Mouse (Mus musculus): Measurements from ENCODE around the gene Psmb8.
A peak's percentile ranks its signal among the peaks of the same experiment; 100 is the strongest.

Gene Psmb8

GRCm38 (mm10) chr17:34192852-34193251, 4.7 kb upstream of the Psmb8 start:
- peak; percentile 47 to 58 for DNase-seq (ENCODE audit: low spot score in 2 of 2)

DNA sequence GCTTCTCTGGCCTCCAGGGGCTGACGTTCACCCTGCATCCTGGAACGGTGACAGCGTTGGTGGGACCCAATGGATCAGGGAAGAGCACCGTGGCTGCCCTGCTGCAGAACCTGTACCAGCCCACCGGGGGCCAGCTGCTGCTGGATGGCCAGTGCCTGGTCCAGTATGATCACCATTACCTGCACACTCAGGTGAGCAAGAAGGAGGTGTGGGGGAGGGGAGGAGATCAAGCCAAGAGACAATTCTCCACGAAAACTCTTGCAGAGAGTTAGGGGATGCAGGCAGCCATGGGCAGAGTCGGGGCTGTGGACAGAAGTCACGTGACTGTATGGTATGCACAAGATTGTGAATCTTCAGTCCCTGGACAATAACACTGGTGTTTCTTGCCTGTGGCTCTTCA, 4.1 kb upstream of the Psmb8 start:
- no peak for DNase-seq (ENCODE audit: low spot score in 2 of 2)

GRCm38 (mm10) chr17:34194723-34195122, 2.8 kb upstream of the Psmb8 start:
- no peak for DNase-seq (ENCODE audit: low spot score in 2 of 2)

DNA sequence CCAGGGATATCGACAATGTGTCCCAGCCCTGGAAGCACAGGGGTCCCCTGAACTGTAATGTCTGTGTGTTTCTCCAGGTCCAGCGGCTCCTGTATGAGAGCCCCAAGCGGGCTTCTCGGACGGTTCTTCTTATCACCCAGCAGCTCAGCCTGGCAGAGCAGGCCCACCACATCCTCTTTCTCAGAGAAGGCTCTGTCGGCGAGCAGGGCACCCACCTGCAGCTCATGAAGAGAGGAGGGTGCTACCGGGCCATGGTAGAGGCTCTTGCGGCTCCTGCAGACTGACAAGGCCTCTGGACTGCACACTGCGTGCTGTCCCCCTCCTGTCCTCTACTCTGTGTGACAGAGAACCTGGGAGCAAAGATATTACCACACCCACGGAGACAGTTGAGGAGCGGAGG, 1.0 kb upstream of the Psmb8 start:
- no peak for DNase-seq (ENCODE audit: low spot score in 2 of 2)

GRCm38 (mm10) chr17:34197904-34198520, 491 bp downstream of the Psmb8 start:
- DNase-seq (ENCODE audit: low spot score in 2 of 2) = peak; percentile 36 to 61

GRCm38 (mm10) chr17:34198521-34198912, 996 bp downstream of the Psmb8 start:
- DNase-seq (ENCODE audit: low spot score in 2 of 2) = no peak

- no peak for DNase-seq (ENCODE audit: low spot score in 2 of 2)
Observed at GRCm38 (mm10) chr17:34199050-34199619, 1.6 kb downstream of the Psmb8 start.

DNA sequence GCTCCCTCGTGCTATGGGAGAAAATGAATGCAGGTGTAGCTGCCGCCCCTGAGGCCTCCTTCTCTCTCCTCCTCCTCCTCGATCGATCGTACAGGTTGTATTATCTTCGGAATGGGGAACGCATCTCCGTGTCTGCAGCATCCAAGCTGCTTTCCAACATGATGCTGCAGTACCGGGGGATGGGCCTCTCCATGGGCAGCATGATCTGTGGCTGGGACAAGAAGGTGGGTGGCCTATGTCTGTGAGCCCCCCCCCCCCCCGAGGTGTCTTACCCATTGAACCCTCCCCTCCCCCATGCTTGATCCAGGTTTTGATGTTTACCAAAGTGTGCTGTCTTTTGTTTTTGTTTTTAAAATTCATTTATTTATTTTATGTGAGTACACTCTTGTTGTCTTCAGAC, 2.5 kb downstream of the Psmb8 start:
- no peak for DNase-seq (ENCODE audit: low spot score in 2 of 2)

- DNase-seq (ENCODE audit: low spot score in 2 of 2) = no peak
Observed at GRCm38 (mm10) chr17:34200772-34201505, 3.4 kb downstream of the Psmb8 start.

- DNase-seq (ENCODE audit: low spot score in 2 of 2) = no peak
Observed at GRCm38 (mm10) chr17:34201506-34202055, 4.1 kb downstream of the Psmb8 start.

- DNase-seq (ENCODE audit: low spot score in 2 of 2) = no peak
Observed at GRCm38 (mm10) chr17:34202760-34203442, 5.4 kb downstream of the Psmb8 start.

DNA sequence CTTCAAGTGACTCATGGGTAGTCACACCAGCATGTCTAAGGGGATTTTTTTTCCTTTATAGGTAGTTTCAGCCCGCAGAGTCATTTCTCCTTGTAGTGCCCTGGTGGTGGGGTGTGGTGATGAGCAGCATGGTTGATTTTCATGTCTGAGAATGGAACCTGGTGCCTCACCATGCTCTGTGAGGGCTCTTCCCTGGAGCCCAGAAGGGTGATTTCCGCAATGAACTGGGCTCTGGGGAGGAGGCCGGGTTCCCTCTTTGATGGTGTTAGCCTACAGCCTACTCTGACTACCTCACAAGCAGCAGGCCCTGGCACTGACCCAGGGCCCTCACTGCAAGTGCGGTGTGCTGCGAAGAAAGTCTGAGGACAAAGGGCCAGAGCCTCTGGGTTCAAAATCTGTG, 5.9 kb downstream of the Psmb8 start, which contains the start of gene Tap2:
Gene Tap2 (plus strand): TSS at position 84 of the 400 bp plus-strand sequence.
- no peak for DNase-seq (ENCODE audit: low spot score in 2 of 2)

GRCm38 (mm10) chr17:34204303-34205010, 6.9 kb downstream of the Psmb8 start:
- peak; percentile 88 to 89 for DNase-seq (ENCODE audit: low spot score in 2 of 2)

GRCm38 (mm10) chr17:34205021-34205745, 7.7 kb downstream of the Psmb8 start:
- DNase-seq (ENCODE audit: low spot score in 2 of 2) = peak in 1 of 2 experiments; percentile 63

- DNase-seq (ENCODE audit: low spot score in 2 of 2) = no peak
Observed at GRCm38 (mm10) chr17:34205746-34206176, 8.2 kb downstream of the Psmb8 start.

- DNase-seq (ENCODE audit: low spot score in 2 of 2) = no peak
Observed at GRCm38 (mm10) chr17:34206731-34207130, 9.2 kb downstream of the Psmb8 start.

DNA sequence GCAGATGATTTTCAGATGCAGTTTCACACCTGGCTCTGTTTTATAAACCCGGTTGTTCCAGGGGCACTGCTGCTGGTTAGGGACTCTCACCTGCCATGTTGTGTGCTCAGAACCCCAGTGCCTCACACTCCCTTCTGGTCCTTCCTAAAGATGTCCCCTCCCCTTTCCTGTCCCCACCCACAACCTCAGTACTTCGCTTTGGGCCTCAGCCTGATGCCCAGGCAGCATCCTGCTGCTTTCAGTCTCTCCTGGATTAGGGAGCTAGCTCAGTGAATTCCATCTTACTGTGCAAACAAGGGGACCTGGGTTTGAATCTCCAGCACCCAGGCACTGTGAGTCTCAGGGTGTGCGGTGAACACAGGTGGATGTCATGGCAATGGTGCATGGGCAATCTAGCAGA, 9.9 kb downstream of the Psmb8 start:
- no peak for DNase-seq (ENCODE audit: low spot score in 2 of 2)

GRCm38 (mm10) chr17:34207866-34208265, 10.3 kb downstream of the Psmb8 start:
- DNase-seq (ENCODE audit: low spot score in 2 of 2) = no peak

DNA sequence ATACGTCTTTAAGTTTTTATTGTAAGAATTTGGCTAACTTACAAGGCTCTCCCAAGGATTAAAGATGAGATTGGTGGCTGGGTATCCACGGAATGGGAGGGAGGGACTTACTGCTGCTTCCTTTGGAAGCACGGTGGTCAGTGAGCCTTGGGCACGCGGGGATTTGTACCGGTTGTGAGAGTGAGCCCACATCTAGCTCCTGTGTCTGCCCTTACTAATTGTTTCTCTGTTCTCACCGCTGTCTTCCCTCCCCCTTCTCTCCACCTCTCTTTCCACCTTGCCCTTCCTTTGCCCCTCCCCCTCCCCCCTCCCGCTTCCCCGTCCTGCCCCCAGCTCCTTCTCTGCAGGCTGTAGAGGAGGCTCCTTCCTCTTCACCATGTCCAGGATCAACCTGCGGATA, 10.9 kb downstream of the Psmb8 start:
- DNase-seq (ENCODE audit: low spot score in 2 of 2) = no peak

DNA sequence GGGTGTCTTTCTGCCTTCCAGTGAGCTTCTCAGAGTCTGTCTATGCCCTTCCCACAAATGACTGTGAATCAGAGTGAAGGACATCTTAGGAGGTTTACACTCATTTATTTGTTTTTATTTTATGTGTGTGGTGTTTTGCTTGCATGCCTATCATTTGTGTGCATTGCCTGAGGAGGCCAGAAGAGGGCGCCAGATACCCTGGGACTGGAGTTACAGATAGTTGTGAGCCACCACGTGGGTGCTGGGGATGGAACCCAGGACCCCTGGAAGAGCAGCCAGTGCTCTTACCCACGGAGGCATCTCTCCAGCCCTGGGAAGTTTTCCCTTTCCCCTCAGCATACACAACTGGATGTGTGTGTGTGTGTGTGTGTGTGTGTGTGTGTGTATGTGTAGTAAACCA, 12.2 kb downstream of the Psmb8 start:
- no peak for DNase-seq (ENCODE audit: low spot score in 2 of 2)

DNA sequence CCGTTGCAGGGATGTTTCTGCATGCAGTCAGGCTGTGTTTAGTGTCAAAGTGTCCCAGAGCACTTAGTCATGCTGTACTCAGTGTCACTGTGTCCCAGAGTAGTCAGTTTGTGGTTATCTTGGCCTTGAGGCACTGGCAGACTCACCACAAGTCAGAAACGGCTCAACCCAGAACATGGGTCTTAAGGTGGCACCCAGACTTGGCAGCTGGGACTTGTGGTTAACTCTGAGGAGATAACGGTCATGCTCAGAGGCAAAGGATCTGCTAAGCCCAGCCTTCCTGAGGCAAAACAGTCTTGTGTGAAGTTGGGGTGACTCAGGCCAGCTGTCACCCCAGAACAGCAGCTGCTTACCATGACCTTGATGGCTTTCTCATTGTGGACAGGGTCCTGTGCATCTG, 13.1 kb downstream of the Psmb8 start:
- DNase-seq (ENCODE audit: low spot score in 2 of 2) = no peak

All from urinary bladder, postnatal 36 days (tissue).